Mouse (Mus musculus) thymus, adult 2 months (tissue): ENCODE results near the gene Skap1. TPM values are rescaled to one million over a fixed set of nuclear protein-coding genes. Genes with fewer than 3 reads are reported as not detected.
A peak's percentile ranks its signal among the peaks of the same experiment; 100 is the strongest.

Experiments
- DNase-seq: peaks from one replicate; pipeline ENCODE4 v3.0.0; 2021
- H3K27ac ChIP-seq: fragments of 200-500 bp; 2 replicates; pipeline ENCODE4 v1.5.1; 2012; ENCODE audit warnings: low read length, control low read depth; ENCODE audit not compliant: control insufficient read depth, insufficient read depth
- H3K27me3 ChIP-seq: fragments of 200-500 bp; 2 replicates; pipeline ENCODE4 v1.6.1; 2012; ENCODE audit warnings: mild to moderate bottlenecking, low read length, moderate library complexity, mixed read lengths; ENCODE audit not compliant: control insufficient read depth, insufficient read depth
- H3K36me3 ChIP-seq: fragments of 200-500 bp; 2 replicates; pipeline ENCODE4 v1.6.1; 2012; ENCODE audit warnings: mild to moderate bottlenecking, low read length, moderate library complexity; ENCODE audit not compliant: control insufficient read depth, insufficient read depth
- H3K4me1 ChIP-seq: fragments of 200-500 bp; replicated peaks from 2 replicates; pipeline ENCODE4 v1.6.1; 2012; ENCODE audit warnings: low read length; ENCODE audit not compliant: control insufficient read depth, insufficient read depth
- H3K4me3 ChIP-seq: fragments of 200-500 bp; 2 replicates; pipeline ENCODE4 v1.5.1; 2012; ENCODE audit warnings: mild to moderate bottlenecking, low read length, control low read depth, moderate library complexity; ENCODE audit not compliant: control insufficient read depth, insufficient read depth
- CTCF ChIP-seq: fragments of 200-500 bp; IDR thresholded peaks from 2 replicates; pipeline ENCODE4 v1.5.1; 2012; ENCODE audit warnings: mild to moderate bottlenecking, control low read depth, low read length, moderate library complexity, borderline replicate concordance; ENCODE audit not compliant: control insufficient read depth, poor library complexity, insufficient read depth; ENCODE audit errors: extremely low read depth
- POLR2A ChIP-seq: fragments of 200-500 bp; IDR thresholded peaks from 2 replicates; pipeline ENCODE4 v1.6.1; 2012; ENCODE audit warnings: mild to moderate bottlenecking, low read length, control low read depth, moderate library complexity; ENCODE audit not compliant: control insufficient read depth, poor library complexity, insufficient read depth; ENCODE audit errors: extremely low read depth
- WGBS: fragments of 180-500 bp; shearing (Covaris S2); methylation state at CpG from one replicate; pipeline ENCODE4 v1.1.7; 2018; 5-methylcytosine and 5-hydroxymethylcytosine counted together
- polyA plus RNA-seq: library from polyadenylated mRNA; depleted of rRNA; stranded (reverse); fragments of >200 nt; gene quantifications from 2 replicates; pipeline ENCODE4 v1.2.3, GENCODE M21; 2012

The Skap1 gene
- polyA plus RNA-seq, 1 experiment, result 205 TPM

- DNase-seq, result no peak
- TF ChIP-seq POLR2A, result no peak
- no peak for TF ChIP-seq CTCF
- Histone ChIP-seq H3K27me3 (no peaks in the 10 kb centered on the region), H3K4me3 (no peak overlapping the region), H3K27ac (no peak overlapping the region), H3K36me3 (peaks cover 8% of the 10 kb centered on the region), H3K4me1 (no peaks in the 10 kb centered on the region)
- 73% methylated on average over 5 of the region's 5 CpGs for WGBS
Observed at GRCm38 (mm10) chr11:96616792-96617191, 152.4 kb downstream of the Skap1 start.

- Histone ChIP-seq H3K27me3 (no peaks in the 10 kb centered on the region), H3K4me1 (no peaks in the 10 kb centered on the region), H3K4me3 (no peak overlapping the region), H3K27ac (no peak overlapping the region), H3K36me3 (peaks cover 6% of the 10 kb centered on the region)
- WGBS, result 71% methylated on average over 16 of the region's 16 CpGs
- TF ChIP-seq POLR2A (no peak), CTCF (no peak)
- DNase-seq, result no peak
Observed at GRCm38 (mm10) chr11:96618789-96619445, 154.5 kb downstream of the Skap1 start.

- no peak for TF ChIP-seq CTCF
- Histone ChIP-seq H3K27ac (no peak overlapping the region), H3K4me3 (no peak overlapping the region), H3K36me3 (peaks cover 4% of the 10 kb centered on the region), H3K27me3 (no peaks in the 10 kb centered on the region), H3K4me1 (no peaks in the 10 kb centered on the region)
- WGBS, result 88% methylated on average over 5 of the region's 5 CpGs
- DNase-seq, result no peak
Observed at GRCm38 (mm10) chr11:96619576-96619975, 155.2 kb downstream of the Skap1 start.

- no peaks in the 10 kb centered on the region for H3K27me3 ChIP-seq
- H3K36me3 ChIP-seq, result no peaks in the 10 kb centered on the region; the same call in none of the 2 replicates
- no peak overlapping the region for H3K27ac ChIP-seq
- 57% methylated on average over 7 of the region's 7 CpGs for WGBS
- no peak for DNase-seq
- no peak overlapping the region for H3K4me3 ChIP-seq
- TF ChIP-seq POLR2A (no peak), CTCF (no peak)
- no peaks in the 10 kb centered on the region for H3K4me1 ChIP-seq
Observed at GRCm38 (mm10) chr11:96620006-96620405, 155.6 kb downstream of the Skap1 start.

GRCm38 (mm10) chr11:96620660-96621059 lies 156.3 kb downstream of the Skap1 start:
- no peaks in the 10 kb centered on the region for H3K36me3 ChIP-seq
- 88% methylated on average over 11 of the region's 11 CpGs for WGBS
- no peaks in the 10 kb centered on the region for H3K27me3 ChIP-seq
- no peak for TF ChIP-seq CTCF
- TF ChIP-seq POLR2A, result no peak
- no peaks in the 10 kb centered on the region for H3K4me1 ChIP-seq
- DNase-seq, result no peak
- H3K27ac ChIP-seq, result no peak overlapping the region
- no peak overlapping the region for H3K4me3 ChIP-seq

- 30% methylated on average over 4 of the region's 4 CpGs for WGBS
Observed at GRCm38 (mm10) chr11:96621167-96621566, 156.8 kb downstream of the Skap1 start.

GRCm38 (mm10) chr11:96622782-96623181 lies 158.4 kb downstream of the Skap1 start:
- Histone ChIP-seq H3K4me3 (no peak overlapping the region), H3K27ac (no peak overlapping the region), H3K27me3 (no peaks in the 10 kb centered on the region), H3K4me1 (no peaks in the 10 kb centered on the region), H3K36me3 (0 out of 2 replicates have a peak, but pooled peaks cover 4% of the 10 kb centered on the region)
- DNase-seq, result peak; percentile 13
- 54% methylated on average over 9 of the region's 9 CpGs for WGBS
- TF ChIP-seq CTCF, result no peak
- TF ChIP-seq POLR2A, result no peak

More at GRCm38 (mm10) chr11:96621167-96621566, 156.8 kb downstream of the Skap1 start:
- Histone ChIP-seq H3K36me3 (no peaks in the 10 kb centered on the region), H3K27me3 (no peaks in the 10 kb centered on the region), H3K4me3 (no peak overlapping the region), H3K4me1 (no peaks in the 10 kb centered on the region), H3K27ac (no peak overlapping the region)
- no peak for TF ChIP-seq POLR2A
- no peak for TF ChIP-seq CTCF
- peak; percentile 63 for DNase-seq
